Mouse (Mus musculus) G1E-ER4 (cell line): ENCODE results near the gene Gm5751. TPM values are rescaled to one million over a fixed set of nuclear protein-coding genes. Genes with fewer than 3 reads are reported as not detected.
"Not testable (repeated sequence)": the region's sequence is repeated elsewhere in the genome, so short reads cannot be mapped to it uniquely, and the experiment has no call there.

Experiments used
- GATA1 ChIP-seq: IDR thresholded peaks from one replicate; pipeline ENCODE4 v1.8.0; 2012; ENCODE audit warnings: low read length, inconsistent platforms
- polyA plus RNA-seq: library from polyadenylated mRNA; stranded (reverse); fragments of >175 nt; gene quantifications from 2 replicates; pipeline ENCODE4 v1.2.3, GENCODE M21; 2012

The Gm5751 gene
- 0.22 and 0.23 TPM in 2 replicates for polyA plus RNA-seq

DNA sequence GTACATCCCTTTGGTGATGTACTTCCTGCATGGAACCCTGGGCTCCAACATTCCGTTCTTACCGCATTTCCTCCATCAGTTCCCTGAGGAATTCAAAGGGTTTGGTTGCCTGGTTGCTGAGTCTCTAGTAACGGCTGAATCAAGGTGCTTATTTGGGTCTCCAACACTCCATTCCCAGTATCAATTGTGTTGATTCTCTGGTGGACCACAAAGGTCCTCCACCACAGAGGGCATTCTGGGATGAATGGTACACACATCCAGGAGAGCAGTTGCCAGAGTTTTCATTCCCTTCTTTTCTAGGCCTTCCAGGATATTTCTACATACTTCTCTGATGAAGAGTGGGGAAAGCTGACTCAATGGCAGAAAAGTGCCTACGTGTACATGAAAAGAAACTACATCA, at the start of gene Gm5751:
Gene Gm5751, plus strand, starts transcription at position 301 of the 400 bp plus-strand sequence.
- not testable (repeated sequence) for TF ChIP-seq GATA1

DNA sequence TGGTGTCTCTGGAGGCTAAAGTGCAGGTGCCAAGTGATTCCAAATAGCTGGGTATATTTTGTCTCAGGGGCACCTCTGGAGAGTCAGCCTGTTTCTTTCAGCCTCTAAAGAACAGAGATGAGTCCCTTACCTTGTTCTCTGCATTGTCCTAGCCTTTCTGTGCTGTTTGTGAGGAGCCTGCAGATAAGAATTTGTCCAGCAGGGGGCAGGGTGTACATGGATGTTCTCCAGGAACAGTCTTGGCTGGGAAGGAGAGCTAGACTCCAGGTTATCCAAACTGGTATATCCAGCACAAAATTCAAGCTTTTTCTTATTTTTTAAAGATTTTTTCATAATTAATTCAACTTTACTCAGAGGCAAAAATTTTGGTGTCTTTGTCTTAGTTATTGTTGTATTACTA, 42.0 kb upstream of the Gm5751 start:
- no peak for TF ChIP-seq GATA1

GRCm38 (mm10) chrX:8843694-8844093, 30.4 kb upstream of the Gm5751 start, which contains the start of gene Gm6592:
TSS of gene Gm6592 (plus strand) at chrX:8843994.
- no peak for TF ChIP-seq GATA1

DNA sequence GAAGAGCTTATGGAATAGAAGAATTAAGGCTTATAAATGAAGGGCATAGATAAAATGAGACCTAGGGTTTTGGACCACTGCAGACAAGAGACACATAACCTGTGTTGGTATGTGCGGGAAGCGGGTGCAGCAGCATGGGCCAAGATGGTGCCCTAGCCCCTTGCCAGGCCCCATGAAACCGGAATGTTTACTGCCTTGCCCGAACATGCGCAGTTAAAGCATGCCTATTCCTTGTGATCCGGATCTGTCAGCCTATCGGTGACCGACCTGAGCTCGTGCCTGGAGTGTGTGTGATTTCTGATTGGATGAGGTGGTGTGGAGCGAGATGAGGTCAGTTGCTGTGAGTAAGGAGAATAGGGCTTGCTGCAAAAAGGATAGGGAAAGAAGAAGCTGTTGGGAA, 21.6 kb upstream of the Gm5751 start:
- TF ChIP-seq GATA1 = no peak

- no peak for TF ChIP-seq GATA1
These were observed 10.3 kb downstream of the Gm5751 start for GRCm38 (mm10) chrX:8884336-8884735.

DNA sequence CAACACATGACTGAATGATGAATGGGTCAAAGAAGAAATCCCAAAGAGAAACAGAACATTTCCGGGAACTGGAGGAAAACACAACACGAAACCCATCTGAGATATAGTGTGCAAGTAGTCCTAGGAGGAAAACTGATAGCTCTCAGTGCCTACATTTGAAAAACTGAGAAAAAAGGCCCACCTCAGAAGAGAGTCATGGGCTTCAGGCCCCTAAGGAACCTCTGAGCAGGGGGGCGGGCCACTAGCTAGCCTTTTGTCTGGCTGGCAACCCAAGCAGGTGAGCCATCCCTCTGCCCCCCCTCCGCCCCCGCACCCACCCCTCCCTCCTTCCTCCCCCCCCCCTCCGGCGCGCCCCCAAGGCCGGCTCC, 17.9 kb downstream of the Gm5751 start:
- TF ChIP-seq GATA1 = no peak

DNA sequence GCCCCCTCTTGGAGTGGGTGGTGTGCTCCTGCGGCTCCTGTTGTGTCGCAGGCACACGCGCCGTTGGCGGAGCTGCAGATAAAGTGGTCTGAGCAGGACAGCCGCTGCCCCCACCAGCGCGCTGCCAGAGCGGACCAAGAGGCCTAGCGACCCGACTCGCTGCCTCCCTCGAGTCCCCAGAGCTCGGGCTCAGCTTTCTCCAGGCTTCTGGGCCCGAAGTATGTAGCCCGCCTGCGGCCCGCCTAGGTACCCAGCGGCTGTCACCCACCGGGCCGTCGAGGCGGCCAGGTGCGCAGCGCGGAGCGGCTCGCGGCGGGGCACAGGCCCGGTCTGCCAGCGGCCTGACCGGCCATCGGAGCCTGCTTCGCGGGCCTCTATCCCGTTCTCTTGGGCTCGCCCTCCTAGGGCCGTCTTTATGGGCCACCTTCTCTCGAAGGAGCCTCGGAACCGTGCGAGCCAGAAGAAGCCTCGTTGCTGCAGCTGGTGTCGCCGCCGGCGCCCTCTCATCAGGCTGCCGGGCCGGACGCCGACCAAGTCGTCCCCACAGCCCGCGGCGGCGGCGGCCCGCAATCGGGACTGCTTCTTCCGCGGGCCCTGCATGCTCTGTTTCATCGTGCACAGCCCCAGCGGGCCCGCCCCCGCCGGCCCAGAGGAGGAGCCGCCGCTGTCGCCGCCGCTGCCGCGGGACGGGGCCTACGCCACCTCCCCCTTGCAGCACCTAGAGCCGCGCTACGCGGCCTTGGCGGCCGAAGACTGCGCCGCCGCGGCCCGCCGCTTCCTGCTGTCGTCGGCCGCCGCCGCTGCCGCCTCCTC, 18.5 kb downstream of the Gm5751 start, which contains the start of gene B630019K06Rik:
Gene B630019K06Rik, plus strand, starts transcription at position 40 of the 813 bp plus-strand sequence.
- no peak for TF ChIP-seq GATA1

DNA sequence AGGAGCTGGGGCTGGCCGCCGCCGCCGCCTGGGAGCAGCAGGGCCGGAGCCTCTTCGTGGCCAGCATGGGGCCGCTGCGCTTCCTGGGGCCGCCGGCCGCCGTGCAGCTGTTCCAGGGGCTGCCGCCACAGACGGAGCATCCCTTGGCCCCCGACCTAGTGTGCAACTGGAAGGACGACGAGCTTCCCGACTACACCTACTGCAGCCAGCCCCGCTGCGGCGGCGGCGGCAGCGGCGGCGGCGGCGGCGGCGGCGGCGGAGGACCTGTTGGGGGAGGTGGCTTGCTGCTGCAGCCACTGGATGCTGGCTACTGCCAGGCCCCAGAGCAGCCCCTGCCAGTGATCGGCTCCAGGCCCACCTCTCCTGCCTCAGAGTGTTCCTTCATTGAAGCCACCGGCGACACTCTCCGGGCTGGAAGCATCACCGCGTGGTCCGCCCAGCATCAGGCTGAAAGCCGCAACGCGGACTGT, 19.2 kb downstream of the Gm5751 start:
- no peak for TF ChIP-seq GATA1

DNA sequence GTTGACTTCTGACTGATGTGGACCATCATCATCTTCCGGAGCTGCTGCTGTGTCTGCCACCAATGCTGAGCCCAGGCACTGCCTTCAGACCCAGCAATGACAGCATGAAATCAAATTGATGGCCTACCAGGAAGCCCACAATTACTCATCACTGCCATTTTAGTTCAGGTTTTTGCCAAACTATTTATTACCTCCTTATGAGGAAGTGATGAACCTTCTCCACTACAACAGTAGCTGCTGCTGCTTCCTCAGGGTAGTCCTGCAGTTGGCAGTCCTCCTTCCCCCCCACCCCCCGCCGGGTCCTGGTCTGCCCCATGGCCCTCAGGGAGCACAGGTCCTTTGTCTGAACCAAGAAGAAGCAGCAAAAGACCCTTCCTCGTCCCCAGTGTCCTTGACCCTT, 26.8 kb downstream of the Gm5751 start:
- TF ChIP-seq GATA1 = no peak

GRCm38 (mm10) chrX:8901906-8902472, 27.9 kb downstream of the Gm5751 start:
- no peak for TF ChIP-seq GATA1

DNA sequence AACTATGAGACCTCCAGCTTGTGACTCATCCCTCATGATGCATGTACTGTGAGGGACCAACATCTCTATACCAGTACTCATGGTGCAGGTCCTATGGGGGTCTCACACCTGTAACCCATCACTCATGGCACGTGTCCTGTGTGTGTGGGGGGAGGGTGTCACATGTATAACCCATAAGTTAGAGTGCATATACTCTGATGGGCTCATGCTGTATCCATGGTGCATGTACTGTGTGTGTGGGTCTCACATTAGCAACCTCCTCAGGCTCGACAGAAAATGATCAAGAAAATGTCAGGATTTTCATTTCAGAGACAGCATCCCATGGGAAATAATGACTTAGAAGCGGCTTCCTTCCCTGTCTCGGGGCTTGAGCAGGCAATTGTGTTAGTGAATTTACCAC, 47.0 kb downstream of the Gm5751 start:
- no peak for TF ChIP-seq GATA1

- no peak for TF ChIP-seq GATA1
These were observed 48.0 kb downstream of the Gm5751 start for GRCm38 (mm10) chrX:8921813-8922607.

DNA sequence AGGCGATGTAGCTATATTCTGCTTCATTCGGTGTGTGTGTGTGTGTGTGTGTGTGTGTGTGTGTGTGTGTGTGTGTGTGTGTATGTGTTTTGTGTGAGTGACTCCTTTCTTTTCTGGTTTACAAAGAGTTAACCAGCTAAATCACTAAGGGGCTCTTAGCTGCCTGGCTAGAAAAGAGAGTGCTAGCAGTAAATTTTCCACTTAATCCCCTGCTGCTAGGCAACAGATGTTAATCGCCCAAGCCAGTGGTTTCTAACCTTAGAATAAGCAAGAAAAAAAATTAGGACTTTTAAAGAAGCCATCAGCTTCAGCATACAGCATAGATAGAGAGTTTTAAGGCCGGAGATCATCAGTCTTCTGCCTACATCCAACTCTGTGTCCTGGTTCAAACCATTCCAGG, 53.3 kb downstream of the Gm5751 start:
- TF ChIP-seq GATA1 = no peak

Other genes starting within 250 kb of the Gm5751 start
- not detected in 2 replicates for gene Ssxb8, start 183.4 kb upstream of the Gm5751 start, polyA plus RNA-seq
- not detected in 2 replicates for gene Ssx9, start 125.8 kb upstream of the Gm5751 start, polyA plus RNA-seq
- not detected in 2 replicates for gene Ssxb5, start 70.6 kb upstream of the Gm5751 start, polyA plus RNA-seq
- not detected in 2 replicates for gene Gm6592, start 30.3 kb upstream of the Gm5751 start, polyA plus RNA-seq
- gene B630019K06Rik, start 18.1 kb downstream of the Gm5751 start, polyA plus RNA-seq = 0.31 and 0.57 TPM in 2 replicates
- not detected in 2 replicates for gene Fthl17b, start 88.7 kb downstream of the Gm5751 start, polyA plus RNA-seq
- not detected in 2 replicates for gene Fthl17c, start 102.3 kb downstream of the Gm5751 start, polyA plus RNA-seq
- not detected in 2 replicates for gene Fthl17d, start 112.5 kb downstream of the Gm5751 start, polyA plus RNA-seq
- gene Fthl17e, start 159.2 kb downstream of the Gm5751 start, polyA plus RNA-seq = not detected in 2 replicates
- not detected in 2 replicates for gene Fthl17f, start 188.8 kb downstream of the Gm5751 start, polyA plus RNA-seq
- not detected in 2 replicates for gene 4930402K13Rik, start 230.3 kb downstream of the Gm5751 start, polyA plus RNA-seq